Mouse (Mus musculus) bone marrow, adult 2 months (tissue): Measurements from ENCODE around the gene Ccdc6. TPM values are rescaled to one million over a fixed set of nuclear protein-coding genes. Genes with fewer than 3 reads are reported as not detected.

Experiments used
- H3K27ac ChIP-seq: fragments of 200-500 bp; 2 replicates; pipeline ENCODE4 v1.5.1; 2012; ENCODE audit warnings: low read depth, mild to moderate bottlenecking, control low read depth, inconsistent platforms, low read length; ENCODE audit not compliant: control insufficient read depth, poor library complexity, insufficient read depth
- H3K4me1 ChIP-seq: fragments of 200-500 bp; 2 replicates; pipeline ENCODE4 v1.6.1; 2011; ENCODE audit warnings: low read length; ENCODE audit not compliant: control insufficient read depth, insufficient read depth
- H3K4me3 ChIP-seq: fragments of 200-500 bp; replicated peaks from 2 replicates; pipeline ENCODE3; 2011; ENCODE audit warnings: mild to moderate bottlenecking, low read depth, low read length, control low read depth; ENCODE audit not compliant: control insufficient read depth
- CTCF ChIP-seq: fragments of 200-500 bp; IDR thresholded peaks from 2 replicates; pipeline ENCODE4 v1.5.1; 2011; ENCODE audit warnings: low read length, control low read depth; ENCODE audit not compliant: control insufficient read depth, insufficient read depth
- POLR2A ChIP-seq: fragments of 200-500 bp; IDR thresholded peaks from 2 replicates; pipeline ENCODE4 v1.6.1; 2011; ENCODE audit warnings: low read depth, mild to moderate bottlenecking, control low read depth, low read length, borderline replicate concordance; ENCODE audit not compliant: control insufficient read depth
- WGBS: fragments of 180-500 bp; shearing (Covaris S2); methylation state at CpG from one replicate; pipeline ENCODE4 v1.1.7; 2018; 5-methylcytosine and 5-hydroxymethylcytosine counted together
- polyA plus RNA-seq: library from polyadenylated mRNA; stranded (reverse); fragments of >200 nt; gene quantifications from 2 replicates; pipeline ENCODE4 v1.2.4, GENCODE M21; 2011; ENCODE audit warnings: low replicate concordance; ENCODE audit not compliant: missing spikeins, insufficient read depth, insufficient read length

Gene Ccdc6
- polyA plus RNA-seq, 1 experiment = 19.1 TPM

- peak overlapping the region; percentile 81 for H3K4me3 ChIP-seq
- WGBS = 2% methylated on average over 29 of the region's 29 CpGs
- H3K4me1 ChIP-seq = peaks cover 3% of the 10 kb centered on the region
- TF ChIP-seq POLR2A = 0 out of 2 replicates have a peak, but pooled peaks have one; percentile 27
- TF ChIP-seq CTCF = no peak
- H3K27ac ChIP-seq = no peak overlapping the region
These were observed 1.1 kb downstream of the Ccdc6 start for GRCm38 (mm10) chr10:70097911-70098569.

- H3K4me1 ChIP-seq = peaks cover 3% of the 10 kb centered on the region
These were observed 1.7 kb downstream of the Ccdc6 start for GRCm38 (mm10) chr10:70098626-70099025.

GRCm38 (mm10) chr10:70099052-70099451, 2.1 kb downstream of the Ccdc6 start:
- Histone ChIP-seq H3K27ac (no peak overlapping the region), H3K4me1 (peaks cover 3% of the 10 kb centered on the region), H3K4me3 (peak overlapping the region; percentile 7)
- 70% methylated on average over 8 of the region's 8 CpGs for WGBS
- TF ChIP-seq CTCF (no peak), POLR2A (no peak)

More at GRCm38 (mm10) chr10:70098626-70099025, 1.7 kb downstream of the Ccdc6 start:
- Histone ChIP-seq H3K4me3 (peak overlapping the region; percentile 41), H3K27ac (no peak overlapping the region)
- no peak for TF ChIP-seq CTCF
- 46% methylated on average over 6 of the region's 6 CpGs for WGBS

GRCm38 (mm10) chr10:70102086-70102485, 5.2 kb downstream of the Ccdc6 start:
- H3K4me3 ChIP-seq = no peak overlapping the region
- WGBS = 98% methylated on average over 4 of the region's 4 CpGs
- TF ChIP-seq POLR2A = no peak
- no peak for TF ChIP-seq CTCF
- H3K27ac ChIP-seq = no peak overlapping the region
- H3K4me1 ChIP-seq = peaks cover 6% of the 10 kb centered on the region

GRCm38 (mm10) chr10:70108016-70108415, 11.1 kb downstream of the Ccdc6 start:
- Histone ChIP-seq H3K4me3 (no peak overlapping the region), H3K27ac (no peak overlapping the region), H3K4me1 (peaks cover 3% of the 10 kb centered on the region; the same call in 1 of the 2 replicates)
- TF ChIP-seq CTCF = no peak
- TF ChIP-seq POLR2A = no peak
- WGBS = 74% methylated on average over 13 of the region's 13 CpGs

GRCm38 (mm10) chr10:70109974-70110373, 13.1 kb downstream of the Ccdc6 start:
- H3K4me1 ChIP-seq = peaks cover 3% of the 10 kb centered on the region; the same call in 1 of the 2 replicates
- 67% methylated on average over 5 of the region's 5 CpGs for WGBS
- H3K27ac ChIP-seq = no peak overlapping the region
- TF ChIP-seq CTCF (no peak), POLR2A (no peak)
- H3K4me3 ChIP-seq = no peak overlapping the region

GRCm38 (mm10) chr10:70110815-70111214, 13.9 kb downstream of the Ccdc6 start:
- WGBS = 74% methylated on average over 7 of the region's 7 CpGs
- no peak for TF ChIP-seq POLR2A
- no peak for TF ChIP-seq CTCF
- Histone ChIP-seq H3K4me1 (peaks cover 3% of the 10 kb centered on the region; the same call in 1 of the 2 replicates), H3K27ac (no peak overlapping the region), H3K4me3 (no peak overlapping the region)

- 88% methylated on average over 6 of the region's 6 CpGs for WGBS
- Histone ChIP-seq H3K4me1 (no peaks in the 10 kb centered on the region; the same call in 1 of the 2 replicates), H3K4me3 (no peak overlapping the region), H3K27ac (no peak overlapping the region)
- TF ChIP-seq POLR2A (no peak), CTCF (no peak)
These were observed 14.7 kb downstream of the Ccdc6 start for GRCm38 (mm10) chr10:70111643-70112042.
